Mouse (Mus musculus) urinary bladder, adult 2 months (tissue): Measurements from ENCODE around the gene Rbms1. TPM values are rescaled to one million over a fixed set of nuclear protein-coding genes. Genes with fewer than 3 reads are reported as not detected.

Experiments used
- DNase-seq: peaks from one replicate; pipeline ENCODE4 v3.0.0; 2022; ENCODE audit warnings: low spot score
- polyA plus RNA-seq: library from polyadenylated mRNA; depleted of rRNA; stranded (reverse); fragments of >200 nt; gene quantifications from 2 replicates; pipeline ENCODE4 v1.2.3, GENCODE M21; 2012; rRNA removed

Rbms1 gene
- polyA plus RNA-seq, 1 experiment = 50.3 TPM

GRCm38 (mm10) chr2:60712483-60712882 lies 250.5 kb downstream of the Rbms1 start:
- no peak for DNase-seq

- DNase-seq = no peak
Observed at GRCm38 (mm10) chr2:60711098-60711880, 251.7 kb downstream of the Rbms1 start.

GRCm38 (mm10) chr2:60710317-60710716 lies 252.7 kb downstream of the Rbms1 start:
- DNase-seq = no peak

GRCm38 (mm10) chr2:60708671-60709070 lies 254.3 kb downstream of the Rbms1 start:
- no peak for DNase-seq

DNA sequence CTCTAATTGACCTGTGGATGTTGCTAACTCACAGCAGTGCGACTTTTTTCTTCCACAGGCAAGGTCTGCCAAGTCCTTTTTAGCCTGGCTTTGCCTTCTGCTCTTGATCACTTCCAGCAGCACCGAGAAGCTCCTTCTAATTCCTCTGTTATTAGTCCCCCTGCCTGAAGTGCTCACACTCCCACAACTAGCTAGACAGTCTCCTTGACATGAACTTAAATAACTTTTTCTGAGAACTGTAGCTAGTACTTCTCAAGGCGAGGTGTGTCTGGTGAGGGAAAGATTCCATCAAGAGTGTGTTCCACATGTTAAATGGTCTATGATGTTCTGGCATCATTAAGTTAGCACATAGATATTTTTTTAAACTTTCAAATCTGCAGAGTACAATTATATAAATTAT lies 256.1 kb downstream of the Rbms1 start:
- DNase-seq = no peak

- no peak for DNase-seq
Observed at GRCm38 (mm10) chr2:60705426-60705825, 257.6 kb downstream of the Rbms1 start.

DNA sequence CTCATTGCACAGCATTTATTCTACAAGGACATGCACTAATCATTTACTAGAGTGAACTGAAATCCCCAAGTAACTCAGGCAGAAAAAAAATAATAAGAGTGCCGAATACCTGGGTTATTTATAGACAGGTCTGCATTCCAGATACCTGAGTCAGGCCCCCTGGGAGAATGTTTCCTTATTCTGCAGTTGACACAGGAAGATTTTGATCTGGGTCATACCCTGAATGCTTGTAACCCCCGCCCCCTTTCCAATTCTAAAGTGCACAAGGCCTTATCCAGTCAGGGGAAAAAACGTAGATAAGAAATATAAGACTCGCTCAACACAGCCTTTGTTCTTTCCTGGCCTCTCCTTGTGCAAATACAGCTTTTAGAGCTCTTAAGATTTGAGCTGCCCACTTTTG lies 259.7 kb downstream of the Rbms1 start:
- DNase-seq = no peak

GRCm38 (mm10) chr2:60700956-60701355 lies 262.0 kb downstream of the Rbms1 start:
- no peak for DNase-seq

Other genes with a start within 250 kb of the Rbms1 start
- gene Itgb6, start 240.5 kb downstream of the Rbms1 start, polyA plus RNA-seq = 15.6 and 17.2 TPM in 2 replicates